Mouse (Mus musculus): ENCODE measurements around the gene Gm20605. TPM values are rescaled to one million over a fixed set of nuclear protein-coding genes. Genes with fewer than 3 reads are reported as not detected.

Gm20605 gene
- polyA plus RNA-seq, 1 experiment from 2014 or later: 11.6 TPM

DNA sequence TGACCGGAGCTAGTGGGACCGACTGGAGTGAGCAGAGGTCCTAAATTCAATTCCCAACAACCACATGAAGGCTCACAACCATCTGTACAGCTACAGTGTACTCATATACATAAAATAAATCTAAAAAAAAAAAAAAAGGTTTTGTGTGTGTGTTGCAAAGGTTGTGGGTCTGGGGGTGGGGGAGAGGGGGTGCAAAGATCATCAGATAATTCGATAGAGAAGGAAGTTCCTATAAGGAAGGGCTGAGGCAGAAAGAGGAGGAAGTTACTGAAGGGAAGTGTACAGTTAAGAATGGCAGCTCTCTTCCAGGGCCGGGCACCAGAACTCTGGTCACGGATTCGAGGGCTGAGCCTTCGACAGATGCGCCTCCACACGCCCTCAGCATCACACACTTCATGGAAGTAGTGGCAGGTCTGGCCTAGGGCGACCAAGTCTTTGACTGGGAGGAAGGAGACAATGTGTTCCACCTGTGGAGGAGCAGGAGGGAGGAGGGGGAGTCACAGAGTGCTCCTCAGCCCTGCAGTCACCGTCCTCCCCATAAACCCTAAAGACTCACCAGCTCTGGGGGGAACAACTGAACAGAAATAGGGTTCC lies 4.9 kb upstream of the Gm20605 start:
- no peak overlapping the region for H3K27ac ChIP-seq (ENCODE audit: low read length)
- ATAC-seq (no peak), DNase-seq (ENCODE audit: low spot score) (no peak)
- WGBS: 66% methylated on average over 11 of the region's 11 CpGs
- no peak overlapping the region for H3K9ac ChIP-seq (replicated peaks; ENCODE audit: low read depth)
- no peak overlapping the region for H3K4me2 ChIP-seq (replicated peaks; ENCODE audit: low read depth, low read length)
- no peaks in the 10 kb centered on the region for H3K27me3 ChIP-seq (replicated peaks; ENCODE audit: insufficient read depth, low read length)
- no peaks in the 10 kb centered on the region for H3K9me3 ChIP-seq (ENCODE audit: low read length)
- H3K4me3 ChIP-seq (ENCODE audit: low read depth, low read length): no peak overlapping the region
- no peaks in the 10 kb centered on the region for H3K36me3 ChIP-seq (ENCODE audit: insufficient read depth, low read length)
- H3K4me1 ChIP-seq (ENCODE audit: insufficient read depth, low read depth, low read length): peaks cover 4% of the 10 kb centered on the region; the same call in 1 of the 2 replicates
- TF ChIP-seq EP300 (IDR thresholded peaks at IDR 0.05): no peak
- no peak for TF ChIP-seq CTCF (IDR thresholded peaks at IDR 0.05)

DNA sequence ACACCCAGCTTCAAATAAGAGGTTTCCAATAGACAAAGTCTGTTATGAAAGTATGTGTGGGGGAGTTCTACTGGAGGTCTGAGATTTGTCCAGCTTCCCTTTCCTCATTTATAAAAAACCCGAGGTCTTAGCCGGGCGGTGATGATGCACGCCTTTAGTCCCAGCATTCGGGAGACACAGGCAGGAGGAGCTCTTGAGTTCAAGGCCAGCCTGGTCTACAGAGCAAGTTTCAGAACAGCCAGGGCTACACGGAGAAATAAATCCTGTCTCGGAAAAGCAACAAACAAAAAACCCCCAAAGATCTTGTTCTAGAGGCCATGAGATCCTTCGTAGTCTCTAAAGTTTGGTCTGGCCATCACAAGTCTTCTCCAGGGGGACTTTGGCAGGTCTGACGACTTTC lies 984 bp upstream of the Gm20605 start:
- WGBS: 0% methylated on average over 9 of the region's 9 CpGs
- H3K9ac ChIP-seq (replicated peaks; ENCODE audit: low read depth): peak overlapping the region; percentile 48
- H3K4me1 ChIP-seq (ENCODE audit: insufficient read depth, low read depth, low read length): peaks cover 28% of the 10 kb centered on the region
- peak overlapping the region; percentile 87 for H3K27ac ChIP-seq (ENCODE audit: low read length)
- DNase-seq (ENCODE audit: low spot score) (peak; percentile 64), ATAC-seq (no peak)
- no peak for TF ChIP-seq EP300 (IDR thresholded peaks at IDR 0.05)
- peak; percentile 30; the same call in 1 of the 2 replicates for TF ChIP-seq CTCF (IDR thresholded peaks at IDR 0.05)
- peak overlapping the region; percentile 60 for H3K4me2 ChIP-seq (replicated peaks; ENCODE audit: low read depth, low read length)
- H3K9me3 ChIP-seq (ENCODE audit: low read length): no peaks in the 10 kb centered on the region
- H3K27me3 ChIP-seq (replicated peaks; ENCODE audit: insufficient read depth, low read length): no peaks in the 10 kb centered on the region
- H3K4me3 ChIP-seq (ENCODE audit: low read depth, low read length): peak overlapping the region; percentile 52
- H3K36me3 ChIP-seq (ENCODE audit: insufficient read depth, low read length): no peaks in the 10 kb centered on the region

DNA sequence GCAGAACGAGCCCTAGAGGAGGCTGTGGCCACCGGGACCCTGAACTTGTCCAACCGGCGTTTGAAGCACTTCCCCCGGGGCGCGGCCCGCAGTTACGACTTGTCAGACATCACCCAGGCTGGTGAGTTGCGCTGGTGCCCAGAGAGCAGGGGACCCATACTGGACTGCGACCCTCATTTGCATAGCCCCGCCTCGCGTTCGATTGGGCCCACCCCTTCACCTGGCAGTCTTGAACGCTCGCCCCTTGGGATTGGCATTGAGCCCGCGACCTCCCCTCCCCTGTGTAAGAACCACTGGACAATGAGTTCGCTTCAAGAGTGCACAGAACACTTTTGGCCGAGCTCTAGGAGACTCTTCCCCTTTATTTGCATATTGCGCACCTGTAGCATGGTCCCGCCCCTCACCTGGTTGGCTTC lies 339 bp downstream of the Gm20605 start:
- Histone ChIP-seq H3K9me3 (ENCODE audit: low read length) (no peaks in the 10 kb centered on the region), H3K27ac (ENCODE audit: low read length) (peak overlapping the region; percentile 98), H3K27me3 (replicated peaks; ENCODE audit: insufficient read depth, low read length) (no peaks in the 10 kb centered on the region), H3K36me3 (ENCODE audit: insufficient read depth, low read length) (no peaks in the 10 kb centered on the region; the same call in 1 of the 2 replicates), H3K9ac (replicated peaks; ENCODE audit: low read depth) (peak overlapping the region; percentile 73), H3K4me3 (ENCODE audit: low read depth, low read length) (peak overlapping the region; percentile 89), H3K4me2 (replicated peaks; ENCODE audit: low read depth, low read length) (peak overlapping the region; percentile 70), H3K4me1 (ENCODE audit: insufficient read depth, low read depth, low read length) (peaks cover 36% of the 10 kb centered on the region)
- DNase-seq (ENCODE audit: low spot score) (peak; percentile 90), ATAC-seq (peak; percentile 27)
- TF ChIP-seq CTCF (IDR thresholded peaks at IDR 0.05) (no peak), EP300 (IDR thresholded peaks at IDR 0.05) (no peak; the same call in 1 of the 2 replicates)
- under 1% methylated on average over 21 of the region's 23 CpGs for WGBS

DNA sequence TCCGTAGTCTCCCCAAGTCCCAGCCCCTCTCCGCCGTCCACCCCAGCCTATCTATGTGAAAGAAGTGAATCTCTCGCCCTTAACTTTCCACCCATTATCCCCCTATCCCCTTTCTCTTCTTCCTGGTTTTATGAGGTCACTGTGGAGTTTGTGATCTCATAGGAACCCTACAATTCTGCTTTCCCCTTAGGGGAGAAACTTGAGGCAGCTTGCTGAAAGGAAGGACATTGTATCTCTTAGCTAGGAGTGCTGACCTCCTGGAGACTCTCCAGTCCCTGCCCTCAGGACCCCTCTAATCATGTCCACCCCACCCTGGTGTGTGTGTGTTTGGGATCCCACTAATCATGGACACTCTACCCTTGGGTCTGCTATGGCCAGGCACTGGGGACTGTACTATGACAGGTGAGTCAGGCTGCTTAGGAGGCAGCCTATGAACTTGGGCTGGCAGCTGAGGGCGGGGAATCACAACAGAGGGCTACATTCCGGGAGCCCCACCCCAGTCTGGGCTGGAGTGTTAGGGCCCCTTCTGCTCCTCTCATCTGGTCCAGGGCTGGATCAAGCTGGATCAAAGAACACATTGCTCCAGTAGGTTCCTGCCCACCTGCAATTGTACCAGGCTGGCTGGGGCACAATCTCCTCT lies 1.1 kb downstream of the Gm20605 start:
- DNase-seq (ENCODE audit: low spot score): peak; percentile 92
- Histone ChIP-seq H3K36me3 (ENCODE audit: insufficient read depth, low read length) (peaks cover under 1% of the 10 kb centered on the region; the same call in 1 of the 2 replicates), H3K9ac (replicated peaks; ENCODE audit: low read depth) (peak overlapping the region; percentile 73), H3K4me2 (replicated peaks; ENCODE audit: low read depth, low read length) (peak overlapping the region; percentile 70), H3K9me3 (ENCODE audit: low read length) (no peaks in the 10 kb centered on the region), H3K4me3 (ENCODE audit: low read depth, low read length) (peak overlapping the region; percentile 89), H3K27ac (ENCODE audit: low read length) (peak overlapping the region; percentile 98), H3K4me1 (ENCODE audit: insufficient read depth, low read depth, low read length) (peaks cover 36% of the 10 kb centered on the region), H3K27me3 (replicated peaks; ENCODE audit: insufficient read depth, low read length) (no peaks in the 10 kb centered on the region)
- TF ChIP-seq CTCF (IDR thresholded peaks at IDR 0.05) (no peak), EP300 (IDR thresholded peaks at IDR 0.05) (no peak; the same call in 1 of the 2 replicates)
- 16% methylated on average over 6 of the region's 6 CpGs for WGBS
- peak; percentile 42 for ATAC-seq

DNA sequence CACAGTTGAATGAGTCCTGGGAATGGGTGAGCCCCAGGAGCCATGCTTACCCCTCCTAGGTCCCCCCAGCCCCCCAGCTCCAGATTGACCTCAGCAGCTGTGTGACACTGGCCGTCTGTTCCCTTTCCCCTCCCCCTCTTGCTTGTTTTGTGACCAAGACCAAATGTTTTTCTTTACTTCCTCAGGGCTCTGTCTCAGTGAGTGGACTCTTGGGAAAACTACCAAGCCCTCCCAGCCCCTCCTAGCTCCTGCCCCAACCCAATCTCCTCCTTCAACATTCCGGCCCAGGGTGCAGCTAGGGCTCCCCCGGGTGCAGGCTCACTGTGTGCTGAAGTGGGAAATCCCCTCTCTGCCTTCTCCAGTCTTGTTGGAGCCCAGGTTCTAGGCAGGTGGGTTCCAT lies 1.6 kb downstream of the Gm20605 start:
- Histone ChIP-seq H3K27ac (ENCODE audit: low read length) (peak overlapping the region; percentile 98), H3K36me3 (ENCODE audit: insufficient read depth, low read length) (peaks cover 5% of the 10 kb centered on the region; the same call in 1 of the 2 replicates), H3K9ac (replicated peaks; ENCODE audit: low read depth) (peak overlapping the region; percentile 73), H3K4me3 (ENCODE audit: low read depth, low read length) (peak overlapping the region; percentile 89; the same call in 1 of the 2 replicates), H3K9me3 (ENCODE audit: low read length) (no peaks in the 10 kb centered on the region), H3K4me1 (ENCODE audit: insufficient read depth, low read depth, low read length) (peaks cover 36% of the 10 kb centered on the region), H3K4me2 (replicated peaks; ENCODE audit: low read depth, low read length) (peak overlapping the region; percentile 70), H3K27me3 (replicated peaks; ENCODE audit: insufficient read depth, low read length) (no peaks in the 10 kb centered on the region)
- ATAC-seq (peak; percentile 19), DNase-seq (ENCODE audit: low spot score) (peak; percentile 91)
- WGBS: 6% methylated on average over 3 of the region's 3 CpGs
- TF ChIP-seq CTCF (IDR thresholded peaks at IDR 0.05) (no peak), EP300 (IDR thresholded peaks at IDR 0.05) (0 out of 2 replicates have a peak, but pooled peaks have one; percentile 43)

DNA sequence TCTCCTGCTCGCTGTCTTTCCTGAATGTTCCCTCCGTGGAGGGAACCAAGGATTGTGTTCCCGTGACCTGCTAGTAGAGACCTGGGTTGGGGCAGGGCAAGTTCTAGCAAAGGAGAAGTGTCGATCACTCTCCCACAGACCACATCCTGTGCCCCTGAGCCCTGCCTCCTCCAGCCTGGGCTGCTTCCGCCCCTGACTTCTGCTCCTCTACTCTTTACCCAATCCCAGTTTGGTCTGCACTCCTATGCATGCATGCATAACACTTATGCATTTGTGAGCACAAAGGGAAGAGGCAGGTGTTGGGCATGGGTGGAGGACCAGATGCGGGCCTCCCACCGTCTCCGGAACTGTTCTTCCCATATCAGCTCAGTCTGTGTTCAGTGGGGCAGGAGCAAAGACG lies 2.2 kb downstream of the Gm20605 start:
- peak overlapping the region; percentile 89 for H3K4me3 ChIP-seq (ENCODE audit: low read depth, low read length)
- peak overlapping the region; percentile 70 for H3K4me2 ChIP-seq (replicated peaks; ENCODE audit: low read depth, low read length)
- H3K36me3 ChIP-seq (ENCODE audit: insufficient read depth, low read length): peaks cover 5% of the 10 kb centered on the region; the same call in 1 of the 2 replicates
- DNase-seq (ENCODE audit: low spot score) (peak; percentile 64), ATAC-seq (no peak)
- H3K9ac ChIP-seq (replicated peaks; ENCODE audit: low read depth): peak overlapping the region; percentile 73
- no peak for TF ChIP-seq EP300 (IDR thresholded peaks at IDR 0.05)
- TF ChIP-seq CTCF (IDR thresholded peaks at IDR 0.05): no peak
- no peaks in the 10 kb centered on the region for H3K27me3 ChIP-seq (replicated peaks; ENCODE audit: insufficient read depth, low read length)
- no peaks in the 10 kb centered on the region for H3K9me3 ChIP-seq (ENCODE audit: low read length)
- H3K4me1 ChIP-seq (ENCODE audit: insufficient read depth, low read depth, low read length): peaks cover 36% of the 10 kb centered on the region
- H3K27ac ChIP-seq (ENCODE audit: low read length): peak overlapping the region; percentile 98
- WGBS: 28% methylated on average over 9 of the region's 9 CpGs
